Mouse (Mus musculus) erythroblast, embryonic 14.5 days (primary cell): Measurements from ENCODE around the gene Nfia. TPM values are rescaled to one million over a fixed set of nuclear protein-coding genes. Genes with fewer than 3 reads are reported as not detected.

Experiments
- H3K27me3 ChIP-seq: 2 replicates; pipeline ENCODE4 v1.6.1; 2012; ENCODE audit warnings: inconsistent platforms; ENCODE audit not compliant: control insufficient read depth
- H3K36me3 ChIP-seq: 2 replicates; pipeline ENCODE4 v1.6.1; 2012; ENCODE audit warnings: mild to moderate bottlenecking, inconsistent platforms; ENCODE audit not compliant: control insufficient read depth
- H3K4me1 ChIP-seq: 2 replicates; pipeline ENCODE4 v1.6.1; 2012; ENCODE audit warnings: inconsistent platforms; ENCODE audit not compliant: control insufficient read depth
- H3K4me3 ChIP-seq: replicated peaks from 2 replicates; pipeline ENCODE3; 2012; ENCODE audit warnings: moderate library complexity, mild to moderate bottlenecking, inconsistent platforms
- H3K9me3 ChIP-seq: 2 replicates; pipeline ENCODE4 v1.6.1; 2012; ENCODE audit warnings: low read length, inconsistent platforms, mixed read lengths; ENCODE audit not compliant: control insufficient read depth
- GATA1 ChIP-seq: IDR thresholded peaks from 2 replicates; pipeline ENCODE4 v1.6.1; 2012; ENCODE audit warnings: low read length, inconsistent platforms, mixed read lengths
- TAL1 ChIP-seq: IDR thresholded peaks from 3 replicates; pipeline ENCODE4 v1.6.1; 2012; ENCODE audit warnings: low read length, inconsistent platforms, mixed read lengths
- polyA plus RNA-seq: library from polyadenylated mRNA; stranded (reverse); fragments of >175 nt; gene quantifications from 2 replicates; pipeline ENCODE4 v1.2.3, GENCODE M21; 2012

Gene Nfia
- polyA plus RNA-seq, 1 experiment = 0.08 TPM

- Histone ChIP-seq H3K36me3 (no peaks in the 10 kb centered on the region; the same call in 1 of the 2 replicates), H3K4me3 (no peak overlapping the region), H3K27me3 (peaks cover 7% of the 10 kb centered on the region), H3K9me3 (no peaks in the 10 kb centered on the region), H3K4me1 (no peaks in the 10 kb centered on the region)
- TF ChIP-seq GATA1 = no peak
- no peak for TF ChIP-seq TAL1
Measured at GRCm38 (mm10) chr4:97786571-97786970, 14.0 kb downstream of the Nfia start.

- no peaks in the 10 kb centered on the region for H3K4me1 ChIP-seq
- H3K27me3 ChIP-seq = peaks cover 7% of the 10 kb centered on the region
- H3K9me3 ChIP-seq = no peaks in the 10 kb centered on the region
- H3K36me3 ChIP-seq = no peaks in the 10 kb centered on the region; the same call in 1 of the 2 replicates
- TF ChIP-seq TAL1 (no peak), GATA1 (no peak)
- no peak overlapping the region for H3K4me3 ChIP-seq
Measured at GRCm38 (mm10) chr4:97787515-97787914, 15.0 kb downstream of the Nfia start.

DNA sequence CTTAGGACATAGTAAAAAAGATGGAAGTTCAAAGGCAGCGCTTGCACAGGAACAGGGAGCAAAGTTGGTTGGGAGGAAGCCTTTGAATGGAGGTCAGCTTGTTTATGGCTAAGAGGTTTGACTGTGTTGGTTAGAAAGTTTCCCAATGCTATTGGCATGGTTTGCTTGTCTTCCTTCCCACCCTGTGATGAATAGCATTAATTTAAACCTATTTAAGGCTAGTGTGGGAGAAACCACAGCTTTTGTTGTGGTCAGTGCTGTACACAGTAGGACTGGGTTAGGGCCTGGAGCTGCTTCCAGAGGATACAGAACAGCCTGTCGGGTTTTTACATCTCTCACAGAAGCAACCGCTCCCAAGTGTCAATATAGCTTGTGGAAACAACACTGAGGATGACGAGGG, 16.0 kb downstream of the Nfia start:
- Histone ChIP-seq H3K4me3 (no peak overlapping the region), H3K4me1 (no peaks in the 10 kb centered on the region), H3K36me3 (no peaks in the 10 kb centered on the region; the same call in 1 of the 2 replicates), H3K9me3 (no peaks in the 10 kb centered on the region), H3K27me3 (peaks cover 7% of the 10 kb centered on the region)
- no peak for TF ChIP-seq GATA1

DNA sequence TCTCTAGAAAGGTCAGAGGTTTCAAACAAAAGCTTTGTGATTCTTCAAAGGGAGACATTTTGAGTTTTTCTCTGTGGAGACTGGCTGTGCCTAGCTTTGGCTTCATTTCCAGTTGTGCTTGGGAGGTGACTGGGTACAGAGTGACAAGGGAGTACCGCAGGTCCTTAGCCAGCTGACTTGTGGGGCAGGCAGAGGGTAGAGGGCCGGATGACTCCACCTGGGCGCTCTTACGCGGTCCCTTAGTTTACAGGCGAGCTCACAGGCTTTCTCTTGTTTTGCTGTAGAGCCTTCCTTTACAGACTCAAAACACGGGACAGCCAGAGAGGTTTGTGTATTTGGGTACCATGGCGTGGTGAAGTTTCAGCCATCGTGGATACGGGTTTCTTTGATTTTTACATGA, 21.4 kb downstream of the Nfia start:
- TF ChIP-seq GATA1 (no peak), TAL1 (no peak)
- no peaks in the 10 kb centered on the region for H3K36me3 ChIP-seq
- H3K27me3 ChIP-seq = no peaks in the 10 kb centered on the region
- no peaks in the 10 kb centered on the region for H3K4me1 ChIP-seq
- no peak overlapping the region for H3K4me3 ChIP-seq
- no peaks in the 10 kb centered on the region for H3K9me3 ChIP-seq

DNA sequence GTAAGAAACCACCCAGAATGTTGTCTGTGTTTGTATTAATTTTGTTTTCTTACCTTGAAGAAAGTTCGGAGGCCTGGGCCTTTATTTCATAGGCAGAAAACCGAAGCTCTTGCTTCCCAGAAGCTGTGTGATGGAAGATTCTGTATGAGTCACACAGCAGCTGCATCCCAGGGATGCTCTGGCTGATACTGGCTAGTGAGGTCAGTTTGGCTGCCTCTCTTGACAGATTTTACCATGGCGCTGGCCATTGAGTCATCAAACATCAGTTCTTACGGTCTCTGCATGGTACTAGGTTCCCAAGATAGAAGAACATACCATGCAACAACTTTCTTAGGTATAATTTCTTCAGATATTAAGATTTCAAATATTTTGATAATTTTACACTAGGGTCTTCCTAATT, 22.3 kb downstream of the Nfia start:
- no peaks in the 10 kb centered on the region for H3K27me3 ChIP-seq
- H3K36me3 ChIP-seq = no peaks in the 10 kb centered on the region
- H3K4me1 ChIP-seq = no peaks in the 10 kb centered on the region
- no peaks in the 10 kb centered on the region for H3K9me3 ChIP-seq
- H3K4me3 ChIP-seq = no peak overlapping the region
- TF ChIP-seq GATA1 (no peak), TAL1 (no peak)

GRCm38 (mm10) chr4:97795957-97796356, 23.4 kb downstream of the Nfia start:
- H3K27me3 ChIP-seq = no peaks in the 10 kb centered on the region
- no peaks in the 10 kb centered on the region for H3K9me3 ChIP-seq
- TF ChIP-seq TAL1 (no peak), GATA1 (no peak)
- no peaks in the 10 kb centered on the region for H3K4me1 ChIP-seq
- H3K4me3 ChIP-seq = no peak overlapping the region
- no peaks in the 10 kb centered on the region for H3K36me3 ChIP-seq

DNA sequence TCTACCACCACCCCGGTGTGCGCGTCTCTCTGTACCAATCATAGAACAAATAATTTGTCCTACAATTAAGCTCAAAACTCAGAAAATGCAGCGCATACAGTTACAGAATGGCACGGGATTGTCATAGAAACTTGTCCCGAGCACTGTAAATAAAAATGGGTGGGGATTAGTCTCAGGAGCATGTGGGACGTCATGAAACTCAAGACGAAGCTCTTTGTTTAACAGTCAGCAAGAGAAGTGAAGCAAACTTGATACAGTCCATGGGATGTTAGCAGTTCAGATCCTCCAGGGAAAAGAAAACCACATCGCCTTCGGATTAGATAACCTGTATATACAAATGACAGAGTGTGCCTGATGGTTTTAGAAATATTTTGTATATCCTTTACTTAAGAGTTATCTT, 24.0 kb downstream of the Nfia start:
- Histone ChIP-seq H3K36me3 (no peaks in the 10 kb centered on the region), H3K4me1 (no peaks in the 10 kb centered on the region), H3K27me3 (no peaks in the 10 kb centered on the region), H3K4me3 (no peak overlapping the region), H3K9me3 (no peaks in the 10 kb centered on the region)
- TF ChIP-seq TAL1 (no peak), GATA1 (no peak)

DNA sequence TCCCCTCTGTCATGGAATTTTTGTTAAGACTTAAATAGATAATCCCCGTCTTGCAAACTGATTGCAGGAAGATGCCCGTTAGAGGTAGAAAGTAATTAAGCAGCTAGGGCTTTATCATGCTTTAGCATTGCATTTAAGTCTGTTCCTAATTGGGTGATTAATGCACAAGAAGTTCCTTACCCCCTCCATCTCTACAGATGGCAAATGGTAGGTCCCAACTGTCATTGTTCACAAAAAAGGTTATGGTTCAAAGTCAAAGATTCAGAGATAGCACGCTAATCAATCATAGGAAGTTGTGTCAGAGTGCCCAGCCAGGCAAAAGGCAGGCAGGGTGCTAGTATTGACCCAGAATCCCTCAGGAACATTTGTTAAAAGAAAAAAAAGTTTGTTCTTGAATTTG, 31.3 kb downstream of the Nfia start:
- Histone ChIP-seq H3K36me3 (no peaks in the 10 kb centered on the region; the same call in 1 of the 2 replicates), H3K4me3 (no peak overlapping the region), H3K27me3 (no peaks in the 10 kb centered on the region), H3K4me1 (no peaks in the 10 kb centered on the region), H3K9me3 (no peaks in the 10 kb centered on the region)
- TF ChIP-seq TAL1 = no peak
- TF ChIP-seq GATA1 = no peak

DNA sequence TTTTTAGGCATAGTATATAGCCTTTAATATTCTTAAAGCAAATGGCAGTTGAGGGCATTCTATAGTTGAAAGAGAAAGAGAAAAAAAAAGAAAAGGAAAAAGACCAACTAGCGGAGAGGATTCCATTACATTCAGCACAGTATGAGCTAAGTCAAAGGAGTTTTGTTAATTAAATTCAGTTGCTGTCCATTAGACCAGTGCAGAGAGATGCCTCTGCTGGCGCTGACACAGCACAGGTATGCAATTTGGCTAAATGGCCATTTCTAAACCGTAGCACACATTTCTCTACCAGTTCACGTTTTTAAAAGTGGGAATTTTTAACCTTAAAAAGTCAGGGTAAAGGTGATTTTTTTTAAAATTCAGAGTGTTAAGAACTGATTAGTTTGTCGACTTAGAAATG, 32.1 kb downstream of the Nfia start:
- no peaks in the 10 kb centered on the region for H3K9me3 ChIP-seq
- H3K27me3 ChIP-seq = no peaks in the 10 kb centered on the region
- TF ChIP-seq GATA1 (no peak), TAL1 (no peak)
- H3K4me3 ChIP-seq = no peak overlapping the region
- peaks cover 2% of the 10 kb centered on the region; the same call in 1 of the 2 replicates for H3K4me1 ChIP-seq
- no peaks in the 10 kb centered on the region; the same call in 1 of the 2 replicates for H3K36me3 ChIP-seq

GRCm38 (mm10) chr4:97805255-97805654, 32.7 kb downstream of the Nfia start:
- Histone ChIP-seq H3K9me3 (no peaks in the 10 kb centered on the region), H3K4me1 (peaks cover 3% of the 10 kb centered on the region; the same call in 1 of the 2 replicates), H3K4me3 (no peak overlapping the region), H3K27me3 (no peaks in the 10 kb centered on the region), H3K36me3 (no peaks in the 10 kb centered on the region; the same call in 1 of the 2 replicates)
- TF ChIP-seq TAL1 (no peak), GATA1 (no peak)
